Mouse (Mus musculus) adrenal gland, postnatal 25 days (tissue): Measurements from ENCODE around the gene Grb7. TPM values are rescaled to one million over a fixed set of nuclear protein-coding genes. Genes with fewer than 3 reads are reported as not detected.

Experiments
- DNase-seq: peaks from one replicate; pipeline ENCODE4 v3.0.0; 2021; ENCODE audit warnings: mixed read lengths
- long read RNA-seq: library from polyadenylated mRNA; stranded (forward); transcript quantifications from one replicate; pipeline ENCODE4 v2.0.0, GENCODE M21; 2021
- total RNA-seq: library from RNA; stranded (reverse); gene quantifications from 2 replicates; pipeline ENCODE4 v1.2.3, GENCODE M21; 2021

Grb7 gene
- total RNA-seq: 1.0 TPM in 1 of 2 replicates, not detected in the other
- long read RNA-seq, transcript Grb7-201 (15 exons, 2,397 nt): major isoform, 27 of 39 reads
- long read RNA-seq, partial matches to known transcripts: 12 of 39 reads
- long read RNA-seq, other reads (novel, unspliced or antisense): 0 of 39 reads

DNA sequence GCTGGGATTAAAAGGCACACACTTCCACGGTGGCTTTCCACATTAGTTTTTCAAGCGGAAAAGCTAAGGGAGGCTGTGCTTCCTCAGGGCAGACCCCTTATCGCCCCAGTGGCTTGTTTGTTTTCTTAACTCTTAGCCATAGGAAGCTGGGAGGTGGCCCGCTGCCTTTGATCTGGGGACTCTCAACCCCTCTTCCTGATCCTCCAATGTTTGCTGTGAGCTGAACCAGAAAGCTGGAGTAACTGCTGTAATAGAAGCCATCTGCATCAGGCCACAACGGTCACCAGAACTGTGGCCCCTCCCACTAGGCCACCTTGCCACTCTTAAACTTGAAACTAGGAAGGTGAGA is at the start of gene Grb7:
Grb7 (plus strand) TSS at position 182 of the 349 bp plus-strand sequence.
- DNase-seq: no peak

DNA sequence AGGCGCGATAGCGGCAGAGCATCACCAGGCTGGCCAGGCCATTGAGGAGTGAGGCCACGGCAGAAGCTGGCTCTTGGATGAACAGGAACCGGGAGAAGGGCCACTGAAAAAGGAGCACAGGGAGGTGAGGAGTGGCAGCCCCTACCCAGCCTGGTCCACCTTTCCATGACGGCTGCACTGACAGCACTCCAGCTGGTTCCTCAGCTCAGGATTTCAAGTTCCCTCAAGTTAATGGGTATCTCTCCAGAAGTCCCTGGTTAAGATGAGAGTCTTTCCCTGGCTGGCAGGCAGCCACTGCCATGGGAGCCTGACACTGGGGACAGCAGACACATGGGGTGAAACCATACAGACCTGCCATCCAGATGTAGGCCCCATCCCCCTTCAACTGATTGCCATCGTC is 48.2 kb upstream of the Grb7 start:
- no peak for DNase-seq

DNA sequence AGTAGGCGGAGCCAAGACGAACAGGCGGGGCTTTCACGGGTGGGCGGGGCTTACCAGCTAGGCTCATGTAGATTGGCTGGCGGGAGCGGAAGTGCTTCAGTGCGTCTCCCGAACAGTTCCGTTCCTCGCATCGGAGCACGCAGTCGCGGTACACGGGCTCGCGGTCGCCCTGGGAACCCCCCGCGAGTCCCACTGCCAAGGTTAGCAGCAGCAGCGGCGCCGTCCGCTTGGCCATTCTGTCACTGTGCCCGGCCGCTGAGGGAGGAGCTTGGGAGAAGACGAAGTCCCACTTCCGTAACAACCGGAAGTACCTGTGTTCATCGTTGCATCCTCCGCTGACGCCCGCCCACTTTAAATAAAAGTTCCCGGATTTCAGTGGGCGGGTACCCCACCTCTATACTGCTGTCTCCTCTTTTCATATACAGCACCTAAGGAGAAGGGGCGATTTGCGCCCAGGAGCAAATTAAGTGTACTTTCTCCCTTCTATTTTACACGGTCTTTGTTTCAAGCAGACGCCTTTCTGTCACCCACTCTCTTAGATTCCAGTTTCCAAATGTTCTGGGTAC is 46.0 kb upstream of the Grb7 start, which contains the start of gene Pgap3:
Pgap3 (minus strand) TSS at position 330 of the 566 bp plus-strand sequence.
- peak; percentile 83 for DNase-seq

DNA sequence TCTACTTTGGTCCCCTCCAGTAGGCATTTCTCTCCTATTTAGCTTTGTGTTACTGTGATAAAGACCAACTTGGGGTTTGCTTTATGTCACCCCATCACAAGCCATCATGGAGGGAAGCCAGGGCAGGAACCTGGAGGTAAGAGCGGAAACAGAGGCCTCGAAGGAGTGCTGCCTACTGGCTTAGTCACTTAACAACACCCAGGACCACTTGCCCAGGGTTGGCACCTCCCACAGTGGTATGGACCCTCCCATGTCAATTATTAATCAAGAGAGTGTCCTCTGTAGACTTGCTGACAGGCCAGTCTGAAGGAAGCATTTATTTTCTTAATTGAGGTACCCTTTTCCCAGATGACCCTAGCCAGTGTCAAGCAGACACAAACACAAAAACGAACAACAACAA is 45.4 kb upstream of the Grb7 start:
- no peak for DNase-seq

DNA sequence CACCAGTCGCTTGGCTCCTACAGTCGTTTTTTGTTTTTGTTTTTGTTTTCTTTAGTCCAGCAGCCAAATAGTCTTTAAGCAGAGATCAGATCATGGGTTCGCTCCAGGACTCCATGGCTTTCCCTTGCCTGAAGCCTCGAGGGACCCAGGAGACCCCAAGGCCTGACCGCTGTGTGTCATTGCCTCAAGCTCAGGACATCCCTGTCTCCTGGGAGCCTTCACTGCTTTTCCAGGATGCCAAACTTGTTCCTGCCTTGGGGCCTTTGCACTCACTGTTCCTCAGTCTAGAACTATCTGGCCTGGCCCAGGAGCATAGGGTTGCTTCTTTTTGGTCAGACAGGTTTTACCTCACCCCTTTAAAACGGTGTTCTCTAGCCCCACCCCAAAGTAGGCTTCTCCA is 39.6 kb upstream of the Grb7 start:
- DNase-seq: no peak

DNA sequence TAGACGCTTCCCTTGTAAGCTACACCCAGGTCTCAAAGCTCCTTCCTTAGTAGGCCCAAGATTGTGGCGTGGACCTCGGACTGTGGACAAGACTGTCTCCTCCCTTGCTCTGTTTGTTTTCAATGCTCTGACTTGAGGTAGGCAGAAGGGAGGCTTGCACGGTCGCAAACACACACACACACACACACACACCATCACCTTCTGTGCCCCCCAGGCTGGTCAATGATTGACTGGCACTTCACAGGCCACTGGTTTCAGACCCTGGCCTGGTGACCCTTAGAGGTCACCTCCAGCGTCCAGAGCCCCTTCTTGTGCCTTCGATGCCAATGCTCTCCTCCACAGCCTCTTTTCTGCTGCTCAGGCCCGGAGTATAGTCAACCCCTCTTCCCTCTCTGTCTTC is 37.3 kb upstream of the Grb7 start:
- DNase-seq: no peak

DNA sequence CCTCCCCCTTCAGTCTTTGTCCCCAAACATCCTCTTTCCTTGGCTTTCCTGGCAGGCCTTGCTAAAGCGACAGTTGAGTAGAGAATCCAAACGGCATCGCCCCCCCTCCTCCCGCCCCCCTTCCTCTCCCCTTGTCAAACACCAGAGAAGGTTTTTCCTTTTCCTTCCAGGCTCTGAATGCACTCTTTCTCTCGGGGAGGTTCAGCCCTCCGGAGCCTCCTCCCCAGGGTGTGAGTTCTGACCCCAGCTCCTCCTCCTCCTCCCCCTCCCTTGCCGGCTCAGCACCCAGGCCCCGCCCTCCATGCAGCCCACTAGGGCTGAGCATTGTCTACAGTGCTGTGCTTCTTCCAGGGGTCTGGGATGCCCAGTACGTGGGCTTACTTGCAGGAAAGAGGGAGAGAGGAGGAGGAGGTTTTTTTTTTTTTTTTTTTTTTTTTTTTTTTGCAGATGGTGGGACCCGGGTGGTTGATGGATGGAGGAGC is 36.8 kb upstream of the Grb7 start:
- DNase-seq: no peak

DNA sequence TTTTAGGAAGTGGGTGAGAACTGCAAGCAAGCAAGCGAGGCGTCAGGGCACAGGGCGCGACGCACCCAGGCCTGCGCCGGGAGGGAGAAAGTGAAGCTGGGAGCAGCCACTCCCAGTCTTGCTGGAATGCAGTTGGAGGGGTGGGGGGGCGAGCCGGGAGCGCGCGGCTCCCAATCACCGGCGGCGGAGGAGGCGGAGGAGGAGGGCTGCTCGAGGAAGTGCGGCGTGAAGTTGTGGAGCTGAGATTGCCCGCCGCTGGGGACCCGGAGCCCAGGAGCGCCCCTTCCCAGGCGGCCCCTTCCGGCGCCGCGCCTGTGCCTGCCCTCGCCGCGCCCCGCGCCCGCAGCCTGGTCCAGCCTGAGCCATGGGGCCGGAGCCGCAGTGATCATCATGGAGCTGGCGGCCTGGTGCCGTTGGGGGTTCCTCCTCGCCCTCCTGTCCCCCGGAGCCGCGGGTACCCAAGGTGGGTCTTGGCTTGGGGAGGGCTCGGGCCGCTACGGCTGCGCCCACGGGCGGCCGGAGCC is 33.9 kb upstream of the Grb7 start, which contains the start of gene Erbb2:
Erbb2 (plus strand) TSS at position 198 of the 524 bp plus-strand sequence.
- DNase-seq: peak; percentile 72

DNA sequence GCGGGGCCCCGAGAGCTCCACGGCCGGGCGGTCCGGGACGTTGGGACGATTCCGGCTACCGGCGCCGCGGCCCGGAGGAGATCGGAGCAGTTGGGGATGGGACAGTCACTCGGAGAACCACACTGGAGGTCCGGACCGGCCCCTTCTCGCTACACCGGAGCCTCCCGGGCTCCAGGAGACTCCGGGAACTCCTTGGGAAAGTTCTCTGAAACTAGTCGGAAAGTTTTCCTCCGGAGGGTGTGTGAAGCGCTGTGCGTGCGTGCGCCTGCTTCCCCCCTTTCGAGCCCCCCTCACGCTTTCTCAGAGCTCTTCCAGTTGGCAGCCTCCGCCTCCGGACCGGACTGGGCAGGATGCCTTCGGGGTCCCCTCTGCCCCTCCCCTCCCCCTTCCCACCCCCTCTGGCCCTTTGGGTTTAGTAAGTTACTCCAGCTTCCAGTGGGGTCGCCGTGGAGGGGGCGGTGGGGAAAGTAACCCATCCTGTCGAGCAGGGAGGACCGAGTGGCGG is 33.3 kb upstream of the Grb7 start:
- DNase-seq: no peak

DNA sequence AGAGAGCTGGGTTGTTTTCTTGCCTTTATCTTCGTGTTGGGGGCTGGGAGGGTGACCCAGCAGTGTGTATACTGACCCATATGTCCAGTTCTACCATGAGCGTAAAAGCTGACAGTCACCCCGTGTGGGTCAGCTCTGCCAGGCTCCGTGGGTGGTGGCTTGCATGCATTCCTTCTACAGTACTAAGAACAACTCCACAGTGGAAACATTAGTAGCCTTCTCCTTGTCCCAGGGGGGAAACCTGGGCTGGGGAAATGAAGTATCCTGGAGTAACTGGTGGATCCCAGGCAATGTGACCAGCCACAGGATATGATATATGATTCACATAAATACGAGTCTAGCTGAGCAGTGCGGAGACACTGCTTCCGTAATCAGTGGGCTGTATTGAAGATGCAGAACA is 32.5 kb upstream of the Grb7 start:
- DNase-seq: no peak

DNA sequence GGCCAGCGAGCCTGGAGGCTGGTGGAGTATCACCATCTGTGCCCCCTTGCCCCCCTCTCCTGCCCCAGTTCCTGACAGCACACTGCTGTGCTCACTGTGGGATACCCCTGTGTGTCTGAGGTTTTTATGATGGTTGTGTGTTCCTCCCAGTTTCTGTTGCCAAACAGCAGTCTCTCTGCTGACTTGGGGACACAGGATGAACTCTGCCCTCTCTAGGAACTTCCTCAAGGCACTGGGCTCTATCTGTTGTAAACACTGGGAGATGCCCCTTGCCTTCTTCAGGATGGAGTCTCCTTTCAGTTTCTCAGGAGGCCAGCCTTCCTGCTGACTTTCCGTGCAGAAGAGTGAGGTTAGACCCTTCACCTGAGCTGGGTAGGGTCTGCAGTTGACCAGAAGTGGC is 32.0 kb upstream of the Grb7 start:
- no peak for DNase-seq

DNA sequence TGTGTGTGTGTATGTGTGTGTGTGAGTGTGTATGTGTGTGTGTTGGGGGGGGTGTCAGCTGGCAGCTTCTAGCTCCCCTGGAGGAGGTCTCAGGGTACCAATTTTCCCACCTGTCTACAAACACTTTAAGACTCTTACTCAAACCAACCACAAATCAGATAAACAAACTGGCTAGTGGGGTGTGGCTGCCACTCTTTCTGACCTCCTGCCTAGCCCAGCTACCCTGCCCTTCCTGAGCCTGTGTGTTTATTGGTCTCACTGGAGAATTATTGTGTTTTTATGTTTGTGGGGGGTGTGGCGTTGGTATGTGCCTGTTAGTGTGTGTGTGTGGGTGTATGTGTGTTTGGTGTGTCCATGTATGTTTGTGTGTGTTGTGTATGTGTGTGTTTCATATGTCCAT is 29.1 kb upstream of the Grb7 start:
- no peak for DNase-seq

DNA sequence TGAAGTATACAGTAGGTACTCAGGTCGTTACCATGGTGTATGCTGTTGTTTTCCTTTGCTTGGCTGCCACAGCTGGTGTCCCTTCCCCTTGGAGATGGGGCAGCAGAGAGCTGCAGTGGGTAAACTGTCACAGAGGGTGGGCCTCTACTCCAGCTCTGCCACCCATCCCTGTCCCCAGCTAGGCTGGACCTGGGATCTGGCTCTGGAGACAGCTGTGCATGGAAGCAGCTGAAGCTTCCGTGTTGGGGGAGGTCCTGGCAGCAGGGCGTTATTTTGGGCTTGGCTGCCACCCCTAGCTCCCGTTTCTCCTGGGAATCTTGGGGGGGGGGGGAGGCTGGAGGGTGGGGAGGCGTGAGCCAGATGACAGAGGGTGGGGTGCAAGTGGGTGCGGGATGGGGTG is 27.9 kb upstream of the Grb7 start:
- no peak for DNase-seq

DNA sequence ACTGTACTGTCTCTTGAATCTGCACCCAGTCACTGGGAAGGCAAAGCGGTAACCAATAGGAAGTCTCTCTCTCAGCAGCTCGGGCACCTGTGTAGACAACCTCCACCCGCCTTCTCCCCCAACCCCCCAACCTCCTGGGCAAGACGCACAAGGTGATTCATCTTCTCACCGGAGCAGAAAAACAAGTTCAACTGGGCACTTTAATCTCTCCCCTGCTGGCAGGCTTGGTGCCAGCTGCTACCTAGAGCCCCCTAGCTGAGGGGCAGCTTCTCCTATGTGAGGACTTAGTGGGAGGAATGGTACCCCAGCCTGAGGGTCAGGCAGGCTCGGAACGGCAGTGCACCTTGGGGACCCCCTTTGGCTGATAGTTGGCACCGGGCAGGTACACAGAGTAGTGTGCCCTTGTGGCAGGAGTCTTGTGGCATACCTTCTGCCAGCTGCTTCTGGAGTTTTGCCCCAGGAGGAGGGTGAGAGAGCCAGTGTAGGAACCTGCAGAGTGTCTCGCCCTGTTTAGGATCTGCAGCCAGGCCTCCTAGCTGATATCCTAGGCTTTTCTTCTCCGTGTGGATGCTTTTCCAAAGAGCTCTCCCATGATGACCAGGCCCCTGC is 27.2 kb upstream of the Grb7 start:
- DNase-seq: no peak

DNA sequence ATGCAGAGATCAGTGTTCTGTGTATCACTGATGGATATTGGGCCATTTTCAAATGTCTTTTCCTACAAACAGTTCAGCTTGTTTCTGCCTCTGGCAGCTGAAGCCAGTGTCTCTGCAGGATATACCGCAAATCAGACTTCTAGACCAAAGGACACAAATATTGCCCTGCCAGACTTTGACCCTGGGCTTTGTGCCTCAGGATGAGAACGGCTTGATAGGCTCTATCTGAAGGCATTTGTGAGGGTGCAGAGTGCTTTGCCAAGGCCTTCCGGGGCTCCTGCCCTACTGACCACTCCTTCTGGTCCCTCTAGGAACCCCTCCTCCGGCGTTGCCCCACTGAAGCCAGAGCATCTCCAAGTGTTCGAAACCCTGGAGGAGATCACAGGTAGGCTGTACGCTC is 19.6 kb upstream of the Grb7 start:
- DNase-seq: no peak

DNA sequence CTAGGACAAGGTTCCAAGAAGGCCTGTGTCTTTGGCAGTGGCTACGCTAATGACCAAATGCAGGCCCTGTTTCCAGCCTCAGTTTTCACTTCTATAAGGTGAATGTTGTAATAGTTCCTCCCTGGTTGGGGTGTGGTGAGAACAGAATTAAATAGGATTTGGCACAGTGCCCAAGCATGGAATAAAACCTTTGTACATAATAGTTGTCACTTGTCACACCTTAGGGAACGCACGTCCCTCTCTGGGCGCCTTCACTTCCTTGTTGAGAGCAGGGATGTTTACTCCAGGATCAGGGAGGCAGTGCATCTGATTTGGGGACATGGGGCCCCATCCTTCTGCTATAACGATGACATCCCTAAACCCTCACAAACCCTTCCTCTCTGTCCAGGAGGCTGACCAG is 17.8 kb upstream of the Grb7 start:
- no peak for DNase-seq

DNA sequence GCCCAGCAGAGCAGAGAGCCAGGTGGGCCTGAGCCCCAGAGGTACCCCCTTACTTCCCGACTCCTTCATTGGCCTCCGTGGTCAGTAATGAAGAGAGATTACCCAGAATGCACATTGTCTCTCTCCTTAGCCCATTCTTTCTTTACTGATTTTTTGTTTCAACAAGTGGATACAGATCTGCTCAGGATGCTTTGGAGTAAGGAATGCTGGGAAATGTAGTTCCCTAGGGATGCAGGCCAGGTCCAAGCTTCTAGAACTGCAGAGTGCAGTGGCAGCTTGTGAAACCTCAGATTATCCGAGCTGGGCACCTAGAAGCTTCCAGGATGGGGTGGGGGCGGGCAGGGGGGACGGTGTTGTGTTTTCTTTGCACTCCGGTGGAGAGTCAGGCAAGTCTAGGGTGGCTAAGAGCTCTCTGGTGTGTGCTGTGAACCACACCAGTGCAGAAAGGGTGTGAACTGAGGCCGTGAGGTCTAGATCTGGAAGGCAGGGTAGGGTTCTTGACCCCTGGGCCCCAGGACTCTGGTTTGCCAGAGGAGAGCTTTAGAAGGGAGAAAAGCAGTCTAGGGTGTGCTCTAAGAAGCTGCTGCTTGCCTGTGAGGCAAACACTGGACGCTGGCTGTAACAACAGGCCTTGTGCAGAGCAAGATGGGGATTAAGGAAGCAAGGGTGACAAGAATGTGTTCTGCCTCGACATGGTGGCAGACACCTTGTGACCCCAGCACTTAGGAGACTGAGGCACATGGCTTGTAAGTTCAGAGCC is 14.3 kb upstream of the Grb7 start:
- no peak for DNase-seq

DNA sequence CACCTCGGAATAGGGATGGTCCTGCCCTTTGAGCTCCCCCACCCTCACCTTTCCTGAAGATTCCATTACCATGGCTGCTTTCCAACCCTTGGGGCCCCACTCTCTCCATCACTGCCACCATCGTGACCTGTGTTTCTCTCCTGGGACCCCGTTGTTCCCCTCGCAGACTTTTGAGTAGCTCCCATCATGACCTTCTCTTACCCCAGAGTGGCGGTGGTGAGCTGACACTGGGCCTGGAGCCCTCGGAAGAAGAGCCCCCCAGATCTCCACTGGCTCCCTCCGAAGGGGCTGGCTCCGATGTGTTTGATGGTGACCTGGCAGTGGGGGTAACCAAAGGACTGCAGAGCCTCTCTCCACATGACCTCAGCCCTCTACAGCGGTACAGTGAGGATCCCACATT is 10.5 kb upstream of the Grb7 start:
- DNase-seq: no peak

DNA sequence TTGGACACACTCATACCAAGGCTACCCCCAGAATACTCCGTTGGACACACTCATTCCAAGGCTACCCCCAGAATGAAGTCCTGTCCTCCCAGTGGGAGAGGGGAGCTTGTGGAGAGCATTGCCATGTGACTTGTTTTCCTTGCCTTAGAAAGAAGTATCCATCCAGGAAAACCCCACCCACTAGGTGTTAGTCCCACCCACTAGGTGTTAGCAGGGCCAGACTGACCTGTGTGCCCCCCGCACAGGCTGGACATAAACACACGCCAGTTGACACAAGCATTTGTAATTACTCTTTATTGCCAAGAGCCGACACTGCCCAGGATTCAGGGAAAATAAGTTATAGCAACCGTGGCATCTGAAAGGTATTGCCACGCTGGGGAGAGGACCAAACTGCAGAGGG is 8.8 kb upstream of the Grb7 start:
- no peak for DNase-seq

DNA sequence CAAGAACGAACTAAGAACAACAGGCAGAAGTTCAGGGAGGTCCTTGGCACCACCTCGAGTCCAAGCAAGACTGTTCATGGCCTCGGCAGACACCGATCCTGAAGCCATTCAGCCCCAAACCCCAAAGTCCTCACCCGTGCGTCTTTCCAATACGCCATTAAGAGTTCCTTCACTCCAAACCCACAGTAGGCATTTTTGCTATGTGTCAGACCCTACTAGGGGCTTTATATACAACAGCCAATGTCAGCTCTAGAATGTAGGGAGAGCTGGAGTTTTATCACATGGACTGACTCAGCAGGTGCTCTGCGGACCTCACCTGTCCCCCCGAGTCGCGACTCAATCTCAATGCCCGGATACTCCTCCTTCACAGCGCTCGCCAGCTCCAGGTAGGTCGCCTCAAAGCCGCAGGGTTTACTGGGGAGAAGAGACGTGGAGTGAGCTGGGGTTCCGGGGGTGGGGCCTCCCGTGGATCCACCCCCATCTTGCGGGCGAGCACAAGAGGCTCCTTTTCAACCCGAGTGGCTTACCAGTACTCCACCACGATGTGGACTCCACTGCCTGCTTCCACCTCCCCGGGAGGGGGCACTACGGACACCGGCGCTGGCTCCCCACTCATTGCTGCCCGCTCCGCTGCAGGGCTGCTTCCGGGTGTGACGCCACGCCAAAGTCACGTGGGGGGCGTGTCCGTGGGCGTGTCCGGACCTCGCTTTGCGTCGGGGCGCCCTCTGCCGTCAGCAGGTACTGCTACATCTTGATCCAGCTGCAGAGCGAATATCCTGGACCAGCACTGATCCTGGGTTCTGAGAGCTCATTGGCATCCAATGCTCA is 7.6 kb upstream of the Grb7 start, which contains the start of gene Mien1:
Mien1 (minus strand) TSS at position 661 of the 828 bp plus-strand sequence.
- peak; percentile 96 for DNase-seq

DNA sequence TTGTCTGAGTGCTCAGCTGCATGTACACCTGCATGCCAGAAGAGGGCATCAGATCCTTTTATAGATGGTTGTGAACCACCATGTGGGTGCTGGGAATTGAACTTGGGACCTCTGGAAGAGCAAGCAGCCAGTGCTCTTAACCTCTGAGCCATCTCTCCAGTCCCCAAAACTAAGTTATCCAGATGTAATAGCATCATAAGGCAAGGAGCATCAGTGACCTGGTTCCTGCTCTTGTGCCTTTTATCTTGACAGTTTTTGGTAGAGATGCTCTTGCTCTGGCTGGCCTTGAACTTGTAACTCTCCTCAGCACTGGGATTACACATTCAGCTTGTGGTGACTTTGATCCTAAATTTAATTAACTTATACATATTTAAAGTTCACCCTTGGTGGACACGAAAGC is 2.5 kb upstream of the Grb7 start:
- DNase-seq: no peak

DNA sequence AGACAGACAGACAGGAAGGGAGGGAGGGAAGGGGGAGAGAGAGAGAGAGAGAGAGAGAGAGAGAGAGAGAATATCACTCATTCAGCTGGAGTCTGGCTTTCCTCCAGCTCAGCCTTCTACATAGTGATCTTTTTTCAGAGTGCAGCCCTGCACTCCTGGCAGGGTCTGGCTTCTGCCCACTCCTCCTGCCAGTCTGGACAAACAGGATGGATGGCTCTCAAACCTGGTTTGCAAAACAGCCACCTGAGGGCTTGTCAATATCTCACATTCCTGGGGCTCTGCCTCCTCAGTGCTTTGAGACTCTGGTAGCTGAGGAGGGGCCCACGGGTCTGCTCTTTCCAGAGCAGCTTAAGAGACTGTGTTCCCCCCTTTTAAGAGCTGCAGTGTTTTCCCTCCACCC is 956 bp upstream of the Grb7 start:
- no peak for DNase-seq
